Mouse (Mus musculus) intestine, embryonic 15.5 days (tissue): Measurements from ENCODE around the gene Cc2d2b. TPM values are rescaled to one million over a fixed set of nuclear protein-coding genes. Genes with fewer than 3 reads are reported as not detected.

Source experiments
- ATAC-seq: fragments of 200-750 bp; cut with Nextera tagmentation; 2 replicates; pipeline ENCODE4 v1.8.0; 2017; ENCODE audit warnings: moderate TSS enrichment, moderate library complexity
- H3K27ac ChIP-seq: fragments of 300-500 bp; sonication (generic); 2 replicates; pipeline ENCODE4 v1.5.1; 2015; ENCODE audit warnings: mild to moderate bottlenecking, inconsistent platforms
- H3K27me3 ChIP-seq: fragments of 300-500 bp; sonication (generic); replicated peaks from 2 replicates; pipeline ENCODE4 v1.6.1; 2015; ENCODE audit warnings: inconsistent platforms
- H3K36me3 ChIP-seq: fragments of 300-500 bp; sonication (generic); 2 replicates; pipeline ENCODE4 v1.6.1; 2015; ENCODE audit warnings: inconsistent platforms
- H3K4me1 ChIP-seq: fragments of 300-500 bp; sonication (generic); replicated peaks from 2 replicates; pipeline ENCODE4 v1.6.1; 2015; ENCODE audit warnings: inconsistent platforms
- H3K4me2 ChIP-seq: fragments of 300-500 bp; sonication (generic); replicated peaks from 2 replicates; pipeline ENCODE4 v1.6.1; 2015; ENCODE audit warnings: mild to moderate bottlenecking, inconsistent platforms
- H3K4me3 ChIP-seq: fragments of 300-500 bp; sonication (generic); replicated peaks from 2 replicates; pipeline ENCODE4 v1.5.1; 2015; ENCODE audit warnings: inconsistent platforms
- H3K9ac ChIP-seq: fragments of 300-500 bp; sonication (generic); 2 replicates; pipeline ENCODE4 v1.6.1; 2015; ENCODE audit warnings: inconsistent platforms
- H3K9me3 ChIP-seq: fragments of 300-500 bp; sonication (generic); 2 replicates; pipeline ENCODE4 v1.6.1; 2016; ENCODE audit warnings: inconsistent platforms
- WGBS: fragments of 180-500 bp; shearing (Covaris S2); methylation state at CpG from one replicate; pipeline ENCODE4 v1.1.7; 2015; 5-methylcytosine and 5-hydroxymethylcytosine counted together
- polyA plus RNA-seq: library from polyadenylated mRNA; unstranded; fragments of >200 nt; fragmentation: Nextera tagmentation; extraction: Ambion mirVana; gene quantifications from 2 replicates; pipeline ENCODE4 v1.2.1, GENCODE M21; 2015

The Cc2d2b gene
- polyA plus RNA-seq, 1 experiment from 2014 or later: not detected

- no peak for ATAC-seq
- Histone ChIP-seq H3K36me3 (no peaks in the 10 kb centered on the region), H3K4me3 (no peak overlapping the region), H3K27me3 (no peaks in the 10 kb centered on the region), H3K4me2 (no peak overlapping the region), H3K9me3 (no peaks in the 10 kb centered on the region), H3K9ac (no peak overlapping the region), H3K27ac (no peak overlapping the region), H3K4me1 (no peaks in the 10 kb centered on the region; the same call in 1 of the 2 replicates)
- 69% methylated on average over 4 of the region's 4 CpGs for WGBS
These were observed 20.3 kb upstream of the Cc2d2b start for GRCm38 (mm10) chr19:40728213-40728612.

GRCm38 (mm10) chr19:40728732-40729420, 19.7 kb upstream of the Cc2d2b start:
- H3K27me3 ChIP-seq: no peaks in the 10 kb centered on the region
- no peaks in the 10 kb centered on the region for H3K36me3 ChIP-seq
- no peak for ATAC-seq
- no peaks in the 10 kb centered on the region for H3K9me3 ChIP-seq
- H3K27ac ChIP-seq: no peak overlapping the region
- 47% methylated on average over 12 of the region's 12 CpGs for WGBS
- no peak overlapping the region for H3K4me2 ChIP-seq
- H3K4me3 ChIP-seq: no peak overlapping the region
- H3K4me1 ChIP-seq: no peaks in the 10 kb centered on the region; the same call in 1 of the 2 replicates
- no peak overlapping the region for H3K9ac ChIP-seq

GRCm38 (mm10) chr19:40733409-40733808, 15.1 kb upstream of the Cc2d2b start:
- Histone ChIP-seq H3K4me3 (no peak overlapping the region), H3K27me3 (no peaks in the 10 kb centered on the region), H3K9ac (no peak overlapping the region), H3K9me3 (no peaks in the 10 kb centered on the region), H3K27ac (no peak overlapping the region), H3K36me3 (no peaks in the 10 kb centered on the region), H3K4me1 (no peaks in the 10 kb centered on the region; the same call in 1 of the 2 replicates), H3K4me2 (no peak overlapping the region)
- no peak for ATAC-seq
- WGBS: 72% methylated on average over 10 of the region's 10 CpGs

- Histone ChIP-seq H3K36me3 (no peaks in the 10 kb centered on the region), H3K27ac (no peak overlapping the region), H3K4me2 (no peak overlapping the region), H3K9me3 (no peaks in the 10 kb centered on the region), H3K27me3 (no peaks in the 10 kb centered on the region), H3K4me3 (no peak overlapping the region), H3K4me1 (no peaks in the 10 kb centered on the region; the same call in 1 of the 2 replicates), H3K9ac (no peak overlapping the region)
- no peak for ATAC-seq
- 68% methylated on average over 4 of the region's 4 CpGs for WGBS
These were observed 14.7 kb upstream of the Cc2d2b start for GRCm38 (mm10) chr19:40733849-40734248.

- Histone ChIP-seq H3K4me1 (no peaks in the 10 kb centered on the region), H3K27me3 (no peaks in the 10 kb centered on the region)
These were observed 11.7 kb upstream of the Cc2d2b start for GRCm38 (mm10) chr19:40736680-40737512.

GRCm38 (mm10) chr19:40737613-40738012, 10.9 kb upstream of the Cc2d2b start:
- 71% methylated on average over 5 of the region's 5 CpGs for WGBS
- no peak overlapping the region for H3K4me3 ChIP-seq
- peak overlapping the region; percentile 49; the same call in 1 of the 2 replicates for H3K4me2 ChIP-seq
- H3K4me1 ChIP-seq: no peaks in the 10 kb centered on the region
- no peaks in the 10 kb centered on the region for H3K27me3 ChIP-seq
- ATAC-seq: no peak
- no peak overlapping the region for H3K27ac ChIP-seq
- no peaks in the 10 kb centered on the region for H3K36me3 ChIP-seq
- no peak overlapping the region for H3K9ac ChIP-seq
- H3K9me3 ChIP-seq: no peaks in the 10 kb centered on the region

More at GRCm38 (mm10) chr19:40736680-40737512, 11.7 kb upstream of the Cc2d2b start:
- 30% methylated on average over 17 of the region's 17 CpGs for WGBS
- ATAC-seq: peak; percentile 93
- Histone ChIP-seq H3K27ac (no peak overlapping the region), H3K36me3 (no peaks in the 10 kb centered on the region), H3K4me3 (no peak overlapping the region; the same call in 1 of the 2 replicates), H3K9ac (no peak overlapping the region; the same call in 1 of the 2 replicates), H3K9me3 (no peaks in the 10 kb centered on the region), H3K4me2 (peak overlapping the region; percentile 49)

GRCm38 (mm10) chr19:40738683-40739324, 9.7 kb upstream of the Cc2d2b start:
- H3K4me1 ChIP-seq: no peaks in the 10 kb centered on the region
- H3K27me3 ChIP-seq: no peaks in the 10 kb centered on the region
- WGBS: 76% methylated on average over 13 of the region's 13 CpGs
- peak; percentile 68; the same call in 1 of the 2 replicates for ATAC-seq
- no peak overlapping the region for H3K4me3 ChIP-seq
- no peak overlapping the region for H3K4me2 ChIP-seq
- H3K9ac ChIP-seq: no peak overlapping the region
- H3K27ac ChIP-seq: no peak overlapping the region
- no peaks in the 10 kb centered on the region for H3K36me3 ChIP-seq
- H3K9me3 ChIP-seq: no peaks in the 10 kb centered on the region

- H3K9ac ChIP-seq: no peak overlapping the region
- ATAC-seq: no peak
- H3K4me3 ChIP-seq: no peak overlapping the region
- H3K27me3 ChIP-seq: no peaks in the 10 kb centered on the region
- no peaks in the 10 kb centered on the region for H3K36me3 ChIP-seq
- H3K4me1 ChIP-seq: no peaks in the 10 kb centered on the region
- no peaks in the 10 kb centered on the region for H3K9me3 ChIP-seq
- no peak overlapping the region for H3K4me2 ChIP-seq
- no peak overlapping the region for H3K27ac ChIP-seq
- 58% methylated on average over 4 of the region's 4 CpGs for WGBS
These were observed 1.9 kb upstream of the Cc2d2b start for GRCm38 (mm10) chr19:40746603-40747002.

- Histone ChIP-seq H3K27ac (no peak overlapping the region), H3K27me3 (no peaks in the 10 kb centered on the region), H3K4me1 (no peaks in the 10 kb centered on the region), H3K9me3 (no peaks in the 10 kb centered on the region), H3K4me2 (no peak overlapping the region), H3K4me3 (no peak overlapping the region), H3K36me3 (no peaks in the 10 kb centered on the region), H3K9ac (no peak overlapping the region)
- 79% methylated on average over 2 of the region's 2 CpGs for WGBS
- ATAC-seq: no peak
These were observed 5.8 kb downstream of the Cc2d2b start for GRCm38 (mm10) chr19:40754311-40754710.

GRCm38 (mm10) chr19:40760071-40760470, 11.5 kb downstream of the Cc2d2b start:
- H3K4me3 ChIP-seq: no peak overlapping the region
- H3K36me3 ChIP-seq: no peaks in the 10 kb centered on the region
- H3K4me1 ChIP-seq: no peaks in the 10 kb centered on the region
- 74% methylated on average over 2 of the region's 2 CpGs for WGBS
- no peak overlapping the region for H3K4me2 ChIP-seq
- H3K9me3 ChIP-seq: no peaks in the 10 kb centered on the region
- ATAC-seq: no peak
- H3K9ac ChIP-seq: no peak overlapping the region
- no peak overlapping the region for H3K27ac ChIP-seq
- H3K27me3 ChIP-seq: no peaks in the 10 kb centered on the region

GRCm38 (mm10) chr19:40762023-40762759, 13.6 kb downstream of the Cc2d2b start:
- Histone ChIP-seq H3K27ac (no peak overlapping the region), H3K36me3 (no peaks in the 10 kb centered on the region), H3K4me1 (no peaks in the 10 kb centered on the region), H3K9me3 (no peaks in the 10 kb centered on the region), H3K4me2 (peak overlapping the region; percentile 63), H3K27me3 (no peaks in the 10 kb centered on the region), H3K9ac (peak overlapping the region; percentile 37), H3K4me3 (peak overlapping the region; percentile 36)
- peak; percentile 75 for ATAC-seq
- 27% methylated on average over 22 of the region's 22 CpGs for WGBS

GRCm38 (mm10) chr19:40767189-40767588, 18.6 kb downstream of the Cc2d2b start:
- Histone ChIP-seq H3K4me3 (no peak overlapping the region), H3K4me2 (no peak overlapping the region), H3K36me3 (no peaks in the 10 kb centered on the region), H3K4me1 (no peaks in the 10 kb centered on the region), H3K9me3 (no peaks in the 10 kb centered on the region), H3K27me3 (no peaks in the 10 kb centered on the region), H3K27ac (no peak overlapping the region), H3K9ac (no peak overlapping the region)
- WGBS: 72% methylated on average over 2 of the region's 2 CpGs
- no peak for ATAC-seq
